Comparison of ENCODE assay signal across 9 mouse cellular contexts in genomic region chr6:54705387-54705909, GRCm38 (mm10). TPM values are rescaled to one million over a fixed set of nuclear protein-coding genes. Genes with fewer than 3 reads are reported as not detected.
A peak's percentile ranks its signal among the peaks of the same experiment; 100 is the strongest.
DNase-seq lines count a peak whose midpoint lies in the region; ATAC-seq and TF ChIP-seq lines count a peak whose summit lies in the region.
"Had no signal": no experiment of that assay in that cellular context is flagged by ENCODE, and none has a peak within 500 bp of the region (broad histone marks: within the 10 kb centered on the region; RNA-seq: fewer than 3 reads in every experiment).

No protein-coding gene starts in this region.

- TF ChIP-seq POLR2A in liver, adult 2 months (IDR thresholded peaks at IDR 0.05; ENCODE audit: extremely low read depth, insufficient read depth, low read length): no peak

- peak overlapping the region; percentile 9; the same call in 1 of the 2 replicates for H3K4me3 ChIP-seq in intestine, embryonic 16.5 days (ENCODE audit: low read length)
- H3K4me3 ChIP-seq in liver, adult 2 months (ENCODE audit: insufficient read depth, low read depth, low read length): no peak overlapping the region
- peak overlapping the region; percentile 15; the same call in 1 of the 2 replicates for H3K4me3 ChIP-seq in midbrain, embryonic 16.5 days (ENCODE audit: low read depth, low read length)
- H3K4me3 ChIP-seq: erythroblast, embryonic 14.5 days had no signal

- no peak overlapping the region for H3K27ac ChIP-seq in intestine, embryonic 16.5 days (ENCODE audit: low read length)
- H3K27ac ChIP-seq in liver, adult 2 months (replicated peaks; ENCODE audit: insufficient read depth, low read depth, low read length): no peak overlapping the region
- H3K27ac ChIP-seq in midbrain, embryonic 16.5 days (ENCODE audit: low read length): peak overlapping the region; percentile 24

- DNase-seq in urinary bladder, postnatal 14 days (ENCODE audit: low spot score): peak; percentile 46
- no peak for DNase-seq in urinary bladder, postnatal 4 days (ENCODE audit: low spot score in 2 of 2)
- DNase-seq in cerebellum, adult 8-10 months: peak; percentile 32
- peak; percentile 71 for DNase-seq in heart, adult 18-20 months
- DNase-seq in liver, adult 2 months (ENCODE audit: extremely low read depth, low read depth, low spot score): peak; percentile 65
- peak; percentile 24 to 62 for DNase-seq in thymus, adult 18-20 months

- H3K4me1 ChIP-seq in intestine, embryonic 16.5 days (ENCODE audit: control insufficient read depth, insufficient read depth, low read length): no peaks in the 10 kb centered on the region
- H3K4me1 ChIP-seq in liver, adult 2 months (ENCODE audit: control insufficient read depth, insufficient read depth, low read length): peaks cover 2% of the 10 kb centered on the region; the same call in 1 of the 2 replicates
- H3K4me1 ChIP-seq in midbrain, embryonic 16.5 days (ENCODE audit: control insufficient read depth, insufficient read depth, low read length): peaks cover 12% of the 10 kb centered on the region

- H3K36me3 ChIP-seq in intestine, embryonic 16.5 days (ENCODE audit: control insufficient read depth, insufficient read depth, low read length): no peaks in the 10 kb centered on the region
- H3K36me3 ChIP-seq in liver, adult 2 months (ENCODE audit: control insufficient read depth, insufficient read depth, low read length): no peaks in the 10 kb centered on the region
- H3K36me3 ChIP-seq in midbrain, embryonic 16.5 days (ENCODE audit: control insufficient read depth, insufficient read depth, low read length): no peaks in the 10 kb centered on the region

- peak overlapping the region; percentile 27 for H3K4me2 ChIP-seq in intestine, embryonic 16.5 days (ENCODE audit: low read depth, low read length)
- H3K4me2 ChIP-seq in midbrain, embryonic 16.5 days (ENCODE audit: low read length): peak overlapping the region; percentile 52

- H3K79me2 ChIP-seq in liver, adult 2 months (ENCODE audit: control insufficient read depth, insufficient read depth, low read length): no peaks in the 10 kb centered on the region

- peak; percentile 85 for ATAC-seq in intestine, embryonic 16.5 days
- ATAC-seq in midbrain, embryonic 16.5 days: peak; percentile 84

- peaks cover 6% of the 10 kb centered on the region; the same call in 1 of the 2 replicates for H3K27me3 ChIP-seq in intestine, embryonic 16.5 days (replicated peaks; ENCODE audit: control insufficient read depth, insufficient read depth, low read length)
- no peaks in the 10 kb centered on the region for H3K27me3 ChIP-seq in liver, adult 2 months (ENCODE audit: control insufficient read depth, insufficient read depth, low read length)
- no peaks in the 10 kb centered on the region for H3K27me3 ChIP-seq in midbrain, embryonic 16.5 days (ENCODE audit: control insufficient read depth, insufficient read depth, low read depth, low read length)

- no peaks in the 10 kb centered on the region for H3K9me3 ChIP-seq in intestine, embryonic 16.5 days (ENCODE audit: control insufficient read depth, low read length)
- H3K9me3 ChIP-seq in midbrain, embryonic 16.5 days (replicated peaks; ENCODE audit: control insufficient read depth, low read length, poor library complexity, severe bottlenecking): peaks cover 4% of the 10 kb centered on the region; the same call in 1 of the 2 replicates

- TF ChIP-seq CTCF in liver, adult 2 months (IDR thresholded peaks at IDR 0.05; ENCODE audit: low read depth, low read length): peak; percentile 63

- WGBS in intestine, embryonic 16.5 days: 23% methylated on average over 11 of the region's 11 CpGs
- 34% methylated on average over 11 of the region's 11 CpGs for WGBS in liver, adult 2 months
- 12% methylated on average over 11 of the region's 11 CpGs for WGBS in midbrain, embryonic 16.5 days

- 0 out of 2 replicates have a peak overlapping the region, but pooled peaks have one; percentile 1 for H3K9ac ChIP-seq in intestine, embryonic 16.5 days (ENCODE audit: low read depth, low read length)
- H3K9ac ChIP-seq in liver, adult 2 months (ENCODE audit: low read depth, low read length): no peak overlapping the region
- H3K9ac ChIP-seq in midbrain, embryonic 16.5 days (ENCODE audit: low read depth, low read length): peak overlapping the region; percentile 56

RNA-seq across cellular contexts. Expression of gene Mturn, which starts 24.0 kb away (rescaled TPM):
- 10 to 100 TPM; 17.0 to 18.4 TPM for total RNA-seq in heart, adult 18-20 months (2021)
- polyA plus RNA-seq in intestine, embryonic 16.5 days (2015; fragmentation: Nextera tagmentation; extraction: Ambion mirVana): 6.1 and 6.4 TPM in 2 replicates
- 1.6 and 2.1 TPM in 2 replicates for total RNA-seq in liver, adult 2 months (2014; rRNA removed)
- 0.89 and 1.1 TPM in 2 replicates for polyA plus RNA-seq in liver, adult 2 months (2012; rRNA removed)
- polyA plus RNA-seq in midbrain, embryonic 16.5 days (2015; fragmentation: Nextera tagmentation; extraction: Ambion mirVana): 123 and 128 TPM in 2 replicates

Comparison
In these comparisons a context has a peak if more than half of its experiments do, and no peak if none do; other contexts are left out.
1. DNase-seq: peak in urinary bladder, postnatal 14 days (single experiment), cerebellum, adult 8-10 months (single experiment), heart, adult 18-20 months (2 of 2), liver, adult 2 months (single experiment) and thymus, adult 18-20 months (2 of 2); none in urinary bladder, postnatal 4 days (0 of 2).
2. RNA of gene Mturn, which starts 24.0 kb away (polyA plus RNA-seq): 123 to 128 TPM in midbrain, embryonic 16.5 days; 6.1 to 6.4 TPM in intestine, embryonic 16.5 days and 0.89 to 1.1 TPM in liver, adult 2 months; every median in the first group is over 10 times any median in the second.